Mouse (Mus musculus) CD4-positive, CD25-positive, alpha-beta regulatory T cell, adult 2 months (primary cell): ENCODE data around the gene Ankrd65.
"Not testable (repeated sequence)": the region's sequence is repeated elsewhere in the genome, so short reads cannot be mapped to it uniquely, and the experiment has no call there.

Experiments
- DNase-seq: peaks from one replicate; pipeline ENCODE4 v3.0.0-alpha.2; 2012; ENCODE audit warnings: low read depth, low spot score

Ankrd65 gene

DNA sequence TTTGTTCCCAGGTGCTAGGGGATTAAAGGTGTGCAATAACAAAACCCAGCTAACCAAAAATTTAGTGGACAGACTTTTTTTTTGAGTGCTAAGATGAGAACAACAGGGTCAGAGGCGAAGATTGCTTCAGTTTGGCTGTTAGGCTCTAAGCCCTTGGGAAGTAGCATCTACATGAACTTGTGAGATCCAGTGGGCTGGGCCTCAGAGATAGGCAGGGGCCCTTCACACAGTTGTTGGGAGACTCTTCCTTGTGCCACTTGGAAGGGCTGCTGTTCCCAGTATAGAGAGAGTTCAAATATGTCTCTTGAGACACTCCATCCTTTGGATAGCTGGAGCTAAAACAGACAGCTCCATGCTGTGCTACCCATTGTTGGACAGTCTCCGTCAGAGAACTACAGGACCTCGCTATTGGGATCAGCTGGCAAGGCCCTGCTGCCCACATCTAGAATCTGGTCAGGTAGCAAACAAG lies at the start of gene Ankrd65:
Gene Ankrd65 (plus strand): TSS at position 419 of the 469 bp plus-strand sequence.
- no peak for DNase-seq

DNA sequence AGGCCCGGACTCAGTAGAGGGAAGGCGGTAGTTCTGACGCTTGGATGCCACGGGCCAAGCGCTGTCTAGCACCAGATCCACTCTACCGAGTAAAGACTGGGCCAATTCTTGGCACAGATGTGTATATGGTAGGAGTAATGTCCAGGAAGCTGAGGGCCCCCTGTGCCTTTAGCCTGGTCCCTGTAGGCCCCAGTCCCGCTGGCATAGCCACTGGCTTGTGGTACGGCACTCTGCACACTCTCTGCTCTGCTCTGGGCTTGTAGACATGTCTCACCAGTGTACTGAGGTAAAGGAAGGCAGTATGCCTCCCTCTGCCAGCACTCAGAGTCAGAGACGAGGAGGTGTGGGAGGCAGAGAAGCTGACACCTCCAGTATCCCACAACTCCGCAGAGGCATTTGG lies 49.6 kb upstream of the Ankrd65 start:
- DNase-seq = not testable (repeated sequence)

DNA sequence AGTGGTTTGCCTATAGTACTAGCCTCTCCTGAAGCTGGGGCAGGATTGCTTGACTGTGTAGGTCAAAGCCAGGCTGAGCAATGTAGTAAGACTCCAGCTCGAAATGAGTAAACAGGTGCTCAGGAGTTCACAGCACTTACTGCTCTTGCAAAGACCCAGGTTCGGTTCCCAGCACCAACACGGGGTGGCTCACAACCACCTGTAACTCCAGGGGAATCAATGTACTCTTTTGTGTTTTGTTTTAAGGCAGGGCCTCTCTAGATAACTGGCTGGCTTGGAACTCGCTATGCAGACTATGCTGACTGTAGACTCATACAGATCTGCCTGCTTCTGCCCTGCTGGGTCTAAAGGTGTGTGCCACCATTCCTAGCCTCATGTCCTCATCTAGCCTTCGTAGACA lies 47.6 kb upstream of the Ankrd65 start:
- DNase-seq = no peak

DNA sequence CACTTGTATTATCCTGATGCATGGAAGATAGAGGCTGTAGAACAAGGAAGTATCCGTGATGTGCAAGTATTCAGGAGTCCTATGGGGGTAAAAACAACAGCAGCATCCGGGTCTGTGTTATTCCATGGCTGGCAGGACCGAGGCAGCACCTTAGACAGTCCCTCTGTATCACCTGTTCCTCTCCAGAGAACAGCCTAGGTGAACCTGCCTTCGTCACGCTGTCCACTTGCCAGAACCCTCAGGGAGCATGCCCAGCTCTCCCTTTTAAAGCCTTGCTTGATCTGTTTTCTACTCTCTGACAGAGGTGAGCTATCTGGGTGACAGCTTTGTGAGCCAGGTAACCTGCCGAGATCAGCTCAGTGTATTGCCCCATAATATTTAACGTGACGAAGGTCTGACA lies 45.8 kb upstream of the Ankrd65 start:
- no peak for DNase-seq

DNA sequence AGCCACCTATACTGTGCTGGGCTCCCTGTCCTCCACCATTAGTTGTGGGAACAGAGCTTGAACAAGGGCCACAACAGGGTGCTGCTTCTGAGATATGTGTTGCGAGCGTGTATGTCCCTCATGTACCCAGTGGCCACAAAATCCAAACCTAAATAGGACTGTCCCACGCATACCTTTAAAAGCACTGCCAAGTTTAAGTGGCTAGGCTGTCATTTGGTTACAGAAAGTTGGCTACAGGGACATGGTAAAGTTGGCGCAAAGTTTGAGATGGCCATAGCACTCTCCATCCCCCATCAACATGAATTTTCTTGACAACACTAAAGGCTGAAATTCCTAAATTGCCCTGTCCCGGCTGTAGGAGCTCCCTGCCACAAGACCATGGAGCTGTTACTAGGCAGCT lies 45.1 kb upstream of the Ankrd65 start:
- no peak for DNase-seq

DNA sequence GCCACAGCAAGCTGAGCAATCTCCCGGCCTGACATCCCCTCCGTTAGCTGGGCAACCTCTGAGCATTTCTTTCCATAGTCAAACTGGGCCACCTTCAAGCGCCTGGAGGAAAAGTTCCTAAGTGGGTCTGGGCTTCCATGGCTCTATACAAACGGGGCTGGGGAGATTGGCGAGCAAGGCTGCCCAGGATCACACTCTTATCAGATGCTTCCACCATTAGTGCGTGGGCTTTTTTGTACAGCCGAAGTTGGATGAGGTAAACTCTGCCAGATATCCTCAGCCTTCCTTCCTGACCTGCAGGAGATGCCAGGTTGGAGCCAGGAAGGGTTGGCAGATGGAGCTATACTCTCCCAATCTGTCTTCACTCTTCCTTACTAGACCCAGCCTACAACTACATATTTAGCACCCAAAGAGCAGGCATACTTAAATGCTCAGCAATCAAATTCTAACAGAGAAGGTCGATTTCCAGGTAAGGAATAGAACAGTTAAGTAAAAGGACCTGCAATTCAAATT lies 44.1 kb upstream of the Ankrd65 start:
- no peak for DNase-seq

DNA sequence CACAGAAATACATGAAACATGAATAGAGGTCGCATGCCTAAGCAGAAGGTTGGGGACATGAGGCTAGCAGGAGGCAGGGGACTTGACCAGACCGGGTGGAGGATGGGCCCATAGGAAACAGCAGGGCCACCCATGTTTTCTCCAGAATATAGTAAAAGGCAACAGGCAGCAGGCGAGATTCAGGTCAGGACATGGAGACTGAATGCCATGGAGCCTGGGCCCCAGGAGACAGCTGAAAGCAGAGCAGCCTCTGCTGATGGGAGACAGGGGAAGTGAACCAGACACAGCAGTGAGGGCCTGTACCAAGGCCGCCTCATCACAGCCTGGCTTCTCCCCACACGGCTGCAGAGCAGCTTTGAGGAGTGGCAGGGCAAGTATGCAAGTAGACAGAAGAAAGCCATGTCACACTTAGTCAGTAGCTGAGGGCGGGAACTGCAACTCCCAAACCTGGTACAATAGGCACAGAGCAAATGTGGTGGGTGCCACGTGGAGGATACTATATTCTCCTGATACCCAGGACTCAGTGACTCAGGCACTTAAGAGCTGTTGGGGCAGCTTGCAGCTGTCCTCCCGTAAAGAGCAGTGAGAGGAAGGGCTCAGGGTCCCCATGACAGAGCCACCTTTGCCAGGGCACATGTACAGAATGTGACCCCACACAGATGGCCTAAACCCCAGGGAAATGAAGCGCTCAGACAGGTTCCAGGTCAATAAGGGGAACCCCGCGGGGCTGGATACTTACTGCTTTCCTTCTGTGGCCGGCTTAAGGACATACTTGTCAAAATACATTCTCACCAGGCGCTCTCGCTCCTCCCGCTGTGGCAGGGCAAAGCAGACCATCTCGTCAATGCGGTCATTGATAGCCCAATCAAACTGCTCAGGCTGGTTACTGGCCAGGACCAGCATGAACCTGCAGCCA lies 43.4 kb upstream of the Ankrd65 start:
- no peak for DNase-seq

DNA sequence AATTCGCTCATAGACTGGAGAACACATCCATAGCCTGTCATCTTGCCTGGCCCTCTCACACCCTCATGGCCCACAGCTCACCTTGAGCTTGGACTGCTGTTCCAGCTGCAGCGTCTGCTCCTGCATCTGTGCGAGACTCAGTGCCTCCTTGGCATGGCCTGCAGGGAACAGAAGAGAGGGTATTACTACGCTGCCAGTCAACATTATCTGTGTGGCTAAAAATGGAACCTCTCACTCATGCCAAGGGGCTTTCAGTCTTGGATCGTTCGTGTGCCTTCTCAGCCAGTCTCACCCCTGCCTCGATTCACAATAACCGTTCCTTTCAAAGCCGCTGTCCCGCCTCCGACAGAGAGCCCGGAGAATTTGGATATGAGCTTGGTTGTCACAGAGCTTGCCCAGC lies 33.2 kb upstream of the Ankrd65 start:
- no peak for DNase-seq

DNA sequence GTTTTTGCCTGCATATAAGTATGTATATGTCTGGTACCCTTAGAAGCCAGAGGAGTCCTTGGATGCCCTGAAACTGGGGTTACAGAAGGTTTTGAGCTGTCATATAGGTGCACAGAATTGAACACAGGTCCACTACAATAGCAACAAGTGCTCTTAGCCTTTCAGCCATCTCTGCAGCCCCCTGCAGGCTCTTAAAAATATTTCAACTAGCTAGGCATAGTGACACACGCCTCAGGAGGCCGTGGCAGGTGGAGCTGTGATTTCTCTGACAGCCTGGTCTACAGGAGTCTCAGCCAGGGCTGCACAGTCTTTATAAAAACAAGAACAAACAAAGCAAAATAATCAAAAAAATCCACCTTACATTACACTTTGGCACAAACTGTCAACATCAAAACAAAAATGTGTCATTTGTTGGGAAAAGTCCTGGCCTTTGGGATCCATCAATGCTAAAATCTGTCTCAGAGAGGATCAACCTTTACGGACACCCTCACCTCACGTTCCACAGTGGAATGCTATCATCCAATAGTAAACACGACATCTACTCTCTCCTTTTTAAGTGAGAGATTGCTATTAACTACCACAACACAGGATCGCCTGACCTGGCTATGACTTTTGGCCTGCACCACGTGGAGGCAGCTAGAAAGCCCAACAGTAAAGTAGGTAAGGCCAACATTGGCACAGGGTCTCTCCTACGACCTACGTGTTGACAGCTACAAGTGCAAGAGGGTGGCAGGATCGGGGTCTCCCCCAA lies 30.2 kb upstream of the Ankrd65 start:
- DNase-seq = peak; percentile 74

DNA sequence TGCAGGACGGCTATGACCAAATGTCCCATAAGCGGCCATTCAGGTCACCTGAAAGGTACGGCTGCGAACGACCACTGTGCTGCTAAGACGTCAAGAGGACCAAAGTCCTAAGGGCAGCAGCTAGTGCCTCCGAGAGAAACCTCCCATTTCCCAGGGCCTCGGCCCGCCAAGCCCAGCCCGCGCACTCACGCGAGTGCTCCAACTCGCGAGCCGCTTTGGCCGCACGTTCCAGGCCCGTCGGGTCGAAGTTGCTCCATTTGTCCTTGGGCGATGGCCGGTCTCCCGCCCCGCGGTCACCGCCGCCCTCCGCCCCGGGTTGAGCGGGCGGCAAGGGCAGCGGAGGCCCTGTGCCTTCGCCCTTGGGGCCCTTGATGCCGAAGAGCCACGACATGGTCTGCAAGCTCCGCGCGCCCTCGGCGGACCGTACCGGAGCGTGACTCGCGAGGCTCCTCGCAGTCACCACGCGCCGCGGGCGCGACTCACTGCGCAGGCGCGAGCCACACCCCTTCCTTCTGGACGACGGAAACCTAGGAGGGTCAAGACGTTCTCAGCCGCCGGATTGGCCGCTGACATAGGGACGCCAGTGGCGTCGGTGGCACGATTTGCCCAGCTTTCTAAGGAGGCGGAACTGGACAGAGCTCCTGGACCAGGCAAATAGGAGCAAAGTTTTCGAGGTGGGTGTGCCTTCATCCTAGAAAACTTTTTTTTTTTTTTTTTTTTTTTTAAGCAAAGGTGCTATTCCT lies 29.5 kb upstream of the Ankrd65 start, which contains the start of gene Atad3a:
Gene Atad3a (minus strand): TSS at position 481 of the 743 bp plus-strand sequence.
- DNase-seq = peak; percentile 96

DNA sequence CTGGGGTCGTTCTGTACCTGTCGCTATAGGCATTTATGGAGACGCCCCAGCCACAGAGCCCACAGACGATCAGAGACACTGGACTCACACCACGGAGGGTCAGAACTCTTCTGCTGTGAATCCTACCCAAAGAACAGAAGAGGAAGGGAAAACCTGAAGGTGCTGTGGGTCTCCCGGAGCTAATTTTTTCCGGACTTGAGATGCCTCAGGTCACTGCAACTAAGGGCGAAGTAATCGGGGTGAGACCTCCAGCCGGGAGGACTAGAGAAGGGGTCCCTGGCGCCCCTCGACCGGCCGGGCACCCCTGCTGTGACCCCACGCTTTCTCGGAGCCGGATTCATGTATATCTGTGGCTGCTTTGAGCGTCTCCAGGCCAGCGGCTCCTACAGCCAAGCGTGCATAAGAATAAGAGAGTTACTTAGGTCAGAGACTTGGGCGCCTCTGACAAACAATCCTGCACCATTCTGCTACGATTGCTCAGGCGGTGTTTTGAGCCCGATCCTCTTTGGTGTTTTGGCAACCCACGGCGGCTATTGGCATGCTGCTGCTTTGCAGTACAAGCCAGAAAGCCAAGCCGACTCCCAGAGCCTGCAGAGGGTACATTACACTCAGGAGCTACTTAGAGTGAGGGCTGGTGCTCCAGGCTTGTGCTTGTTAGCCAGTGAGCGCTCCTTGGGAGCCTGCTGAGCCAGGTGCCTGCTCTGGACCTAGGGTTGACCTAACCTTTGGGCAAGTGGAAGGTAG lies 28.7 kb upstream of the Ankrd65 start:
- DNase-seq = peak; percentile 33

DNA sequence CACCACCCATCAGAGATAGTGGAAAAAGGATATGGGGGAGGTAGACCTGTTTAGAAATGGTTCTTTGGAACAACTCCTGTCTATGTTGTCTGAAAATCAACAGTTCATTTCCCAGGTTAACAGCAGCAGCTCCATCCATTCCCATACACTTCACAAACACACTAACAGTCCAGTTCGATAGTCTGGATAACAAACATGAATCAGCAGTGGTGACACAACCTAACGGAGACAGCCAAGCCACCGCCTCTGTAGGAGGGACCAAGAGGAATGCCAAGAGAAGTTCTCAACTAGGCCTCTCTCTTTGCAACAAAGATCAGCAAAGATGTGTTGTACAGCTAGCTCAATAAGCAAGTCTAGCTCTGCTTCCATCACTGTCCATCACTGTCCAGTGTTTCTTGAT lies 27.9 kb upstream of the Ankrd65 start:
- no peak for DNase-seq

DNA sequence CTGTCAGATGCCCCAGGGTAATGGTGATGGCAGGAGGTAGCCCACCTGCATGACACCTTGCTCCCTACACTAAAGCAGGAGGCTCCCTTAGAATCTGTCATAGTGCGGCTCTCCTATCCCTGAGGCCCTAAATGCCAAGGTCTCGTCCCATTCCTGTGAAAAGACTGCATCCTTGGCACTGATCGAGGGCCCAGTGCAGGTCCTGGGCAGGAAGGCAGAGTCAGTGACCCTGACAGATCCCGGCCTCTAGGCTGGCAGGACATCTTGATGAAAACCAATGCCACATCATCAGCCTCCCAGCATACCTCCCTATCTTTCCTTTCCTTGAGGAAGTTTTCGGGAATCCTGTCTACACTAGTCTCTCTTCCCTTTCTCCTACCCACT lies 20.8 kb upstream of the Ankrd65 start:
- no peak for DNase-seq

DNA sequence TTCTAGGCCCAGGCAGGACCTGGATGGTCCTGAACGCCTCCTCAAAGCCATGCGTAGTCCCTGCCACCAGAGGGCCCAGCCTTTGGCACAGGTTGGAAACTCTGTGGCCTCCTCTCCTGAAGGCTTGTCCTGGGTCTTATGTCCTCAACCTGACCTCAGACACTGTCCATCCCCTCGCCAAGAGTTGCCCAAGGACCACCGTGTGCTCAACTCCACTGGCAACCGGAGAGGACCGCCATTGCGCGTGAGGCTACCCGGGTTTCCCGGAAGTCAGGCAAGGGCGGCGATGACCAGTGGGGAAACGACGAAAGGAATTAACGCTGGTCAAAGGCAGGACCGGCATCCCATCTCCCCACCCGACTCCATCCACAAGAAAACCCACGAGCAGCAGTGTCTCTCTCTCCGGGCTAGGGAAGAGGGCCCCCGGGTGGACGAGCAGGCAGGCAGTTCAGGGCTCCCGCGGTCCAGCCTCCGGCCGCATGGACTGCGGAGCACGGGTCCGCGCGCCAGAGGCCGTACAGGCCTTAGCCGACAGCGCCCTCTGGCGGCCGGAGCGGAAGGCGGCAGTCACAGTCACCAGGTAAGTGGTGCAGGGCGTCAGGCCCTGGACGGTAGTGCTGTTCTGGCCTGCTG lies 20.2 kb upstream of the Ankrd65 start:
- peak; percentile 88 for DNase-seq

DNA sequence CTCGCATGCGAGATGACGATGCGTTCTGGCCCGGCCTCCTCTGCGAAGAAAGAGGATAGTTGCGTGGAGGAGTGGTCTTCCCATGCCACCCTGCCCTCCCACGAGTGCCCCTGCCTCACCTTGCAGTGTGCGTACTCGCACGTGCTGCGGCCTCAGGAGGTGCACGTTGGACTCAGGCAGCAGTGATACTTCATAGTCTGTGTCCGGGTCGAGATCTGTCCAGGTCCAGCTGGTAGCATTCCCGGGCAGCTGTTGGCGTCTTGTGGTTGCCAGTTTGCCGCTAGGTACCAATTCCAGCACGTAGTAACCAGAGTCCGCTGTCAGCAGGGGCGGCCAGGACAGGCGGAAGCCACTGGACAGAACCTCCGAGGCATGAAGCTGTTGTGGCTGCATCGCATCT lies 19.6 kb upstream of the Ankrd65 start:
- DNase-seq = no peak

DNA sequence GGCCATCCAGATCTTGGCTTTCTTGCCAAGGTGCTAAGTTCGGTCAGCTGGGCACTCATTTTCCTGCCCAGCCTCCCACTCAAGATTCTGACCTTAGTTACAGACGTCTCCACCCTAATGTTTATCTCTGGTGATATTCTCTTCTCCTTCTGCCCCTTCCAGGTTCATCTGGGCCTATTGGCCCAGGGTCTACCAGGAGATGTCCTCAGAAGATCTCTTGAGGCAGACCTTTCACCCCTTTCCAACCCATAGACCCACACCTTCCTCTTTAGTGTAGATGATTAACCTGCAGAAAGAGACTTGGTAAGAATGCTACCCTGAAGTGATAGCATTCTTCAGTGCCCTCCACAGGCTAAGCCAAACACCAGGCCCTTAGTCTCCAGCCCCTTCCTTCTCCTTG lies 18.5 kb upstream of the Ankrd65 start:
- DNase-seq = no peak

DNA sequence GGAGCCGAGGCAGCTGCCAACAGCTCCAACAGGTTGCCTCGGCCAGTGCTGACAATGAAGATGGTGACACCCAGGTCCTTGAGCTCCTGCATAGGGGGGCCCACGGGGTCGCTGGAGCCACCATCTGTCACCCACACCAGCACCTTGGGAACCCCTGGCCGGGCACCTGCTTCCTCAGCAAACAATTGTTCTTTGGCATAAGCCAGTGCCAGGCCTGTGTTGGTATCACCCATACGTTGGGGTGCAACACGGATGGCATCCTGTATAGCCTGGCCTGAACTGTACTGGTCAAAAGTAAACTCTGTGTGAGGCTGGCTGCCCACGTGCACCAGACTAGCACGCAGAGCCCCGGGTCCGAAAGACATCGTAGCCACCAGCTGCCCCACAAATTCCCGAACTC lies 17.5 kb upstream of the Ankrd65 start:
- no peak for DNase-seq

DNA sequence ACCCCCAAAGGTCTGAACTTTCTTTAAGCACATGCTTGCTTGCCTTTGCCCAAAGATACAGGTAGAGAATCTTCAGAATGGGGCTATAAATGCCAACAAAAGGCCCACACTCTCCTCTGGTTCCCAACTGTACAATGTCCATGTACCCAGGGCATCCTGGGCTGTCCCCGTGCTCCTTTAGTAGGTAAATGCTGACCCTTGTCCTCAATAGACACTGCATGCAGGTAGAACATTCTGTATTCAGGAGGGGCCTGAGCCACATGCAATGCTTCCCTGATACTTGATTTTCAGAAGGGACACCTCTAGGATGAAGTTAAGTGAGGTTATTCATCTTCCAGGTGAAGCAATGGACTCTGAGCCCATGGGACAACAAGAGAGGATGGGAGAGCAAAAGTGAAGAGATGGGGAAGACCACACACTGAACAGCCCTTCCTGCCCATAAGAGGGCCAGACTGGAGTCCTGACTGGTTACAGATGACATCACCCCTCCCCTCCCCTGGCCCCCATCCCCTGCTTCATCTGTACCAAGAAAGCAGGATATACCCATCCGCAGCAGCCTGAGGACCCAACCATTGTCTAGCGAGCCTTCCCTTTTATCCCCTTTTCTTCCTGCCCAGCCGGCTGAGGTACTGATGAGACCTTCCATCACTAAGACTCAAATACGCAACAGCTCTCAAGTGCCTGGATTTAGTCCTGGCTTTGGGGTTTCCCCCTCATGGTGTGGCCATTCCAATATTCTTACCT lies 16.7 kb upstream of the Ankrd65 start:
- no peak for DNase-seq

DNA sequence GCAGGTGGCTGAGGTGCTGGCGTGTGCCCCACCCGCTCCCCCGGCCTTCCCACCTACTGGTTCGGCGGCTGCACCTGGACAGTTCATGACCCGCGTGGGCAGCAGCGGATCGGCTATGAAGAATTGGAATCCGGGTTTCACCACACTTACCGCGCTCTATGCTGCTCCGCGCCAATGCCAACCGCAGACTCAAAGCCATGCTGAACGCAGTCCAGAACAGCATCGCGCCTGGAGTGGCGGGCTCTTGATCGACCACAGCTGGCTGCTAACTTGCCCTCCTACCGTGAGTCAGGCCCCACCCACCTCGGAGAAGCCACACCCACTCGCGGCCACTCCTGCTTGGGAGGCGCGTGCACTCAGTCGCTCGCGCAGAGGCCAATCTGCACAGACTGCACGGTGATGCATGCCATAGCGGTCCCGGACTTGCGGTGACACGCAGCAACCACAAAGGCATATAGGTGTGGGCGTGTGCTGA lies 15.9 kb upstream of the Ankrd65 start, which contains the start of gene Vwa1:
Gene Vwa1 (minus strand): TSS at position 419 of the 475 bp plus-strand sequence.
- DNase-seq = peak; percentile 85
